Mouse (Mus musculus) forebrain, embryonic 13.5 days (tissue): Measurements from ENCODE around the gene Kif5a. TPM values are rescaled to one million over a fixed set of nuclear protein-coding genes. Genes with fewer than 3 reads are reported as not detected.
"Not testable (repeated sequence)": the region's sequence is repeated elsewhere in the genome, so short reads cannot be mapped to it uniquely, and the experiment has no call there.

Source experiments
- ATAC-seq: fragments of 200-750 bp; cut with Nextera tagmentation; 2 replicates; pipeline ENCODE4 v1.8.0; 2017
- H3K27ac ChIP-seq: fragments of 300-500 bp; sonication (generic); 2 replicates; pipeline ENCODE4 v1.5.1; 2015; ENCODE audit warnings: inconsistent platforms, mild to moderate bottlenecking, moderate library complexity
- H3K27me3 ChIP-seq: fragments of 300-500 bp; sonication (generic); 2 replicates; pipeline ENCODE4 v1.6.1; 2015; ENCODE audit warnings: mild to moderate bottlenecking, inconsistent platforms
- H3K36me3 ChIP-seq: fragments of 300-500 bp; sonication (generic); 2 replicates; pipeline ENCODE4 v1.6.1; 2015; ENCODE audit warnings: mild to moderate bottlenecking, inconsistent platforms; ENCODE audit not compliant: poor library complexity, severe bottlenecking
- H3K4me1 ChIP-seq: fragments of 300-500 bp; sonication (generic); 2 replicates; pipeline ENCODE4 v1.6.1; 2015; ENCODE audit warnings: inconsistent platforms
- H3K4me2 ChIP-seq: fragments of 300-500 bp; sonication (generic); 2 replicates; pipeline ENCODE4 v1.6.1; 2015; ENCODE audit warnings: inconsistent platforms, mild to moderate bottlenecking, moderate library complexity
- H3K4me3 ChIP-seq: fragments of 300-500 bp; sonication (generic); 2 replicates; pipeline ENCODE4 v1.5.1; 2015; ENCODE audit warnings: mild to moderate bottlenecking, inconsistent platforms
- H3K9ac ChIP-seq: fragments of 300-500 bp; sonication (generic); 2 replicates; pipeline ENCODE4 v1.6.1; 2015; ENCODE audit warnings: mild to moderate bottlenecking, inconsistent platforms
- H3K9me3 ChIP-seq: fragments of 300-500 bp; sonication (generic); replicated peaks from 2 replicates; pipeline ENCODE4 v1.6.1; 2016; ENCODE audit warnings: inconsistent platforms
- WGBS: fragments of 180-500 bp; shearing (Covaris S2); methylation state at CpG from one replicate; pipeline ENCODE4 v1.1.7; 2015; 5-methylcytosine and 5-hydroxymethylcytosine counted together
- polyA plus RNA-seq: library from polyadenylated mRNA; unstranded; fragments of >200 nt; fragmentation: Nextera tagmentation; extraction: Ambion mirVana; gene quantifications from 2 replicates; pipeline ENCODE4 v1.2.1, GENCODE M21; 2015

Kif5a gene
- polyA plus RNA-seq, 1 experiment from 2014 or later: 45.4 TPM

DNA sequence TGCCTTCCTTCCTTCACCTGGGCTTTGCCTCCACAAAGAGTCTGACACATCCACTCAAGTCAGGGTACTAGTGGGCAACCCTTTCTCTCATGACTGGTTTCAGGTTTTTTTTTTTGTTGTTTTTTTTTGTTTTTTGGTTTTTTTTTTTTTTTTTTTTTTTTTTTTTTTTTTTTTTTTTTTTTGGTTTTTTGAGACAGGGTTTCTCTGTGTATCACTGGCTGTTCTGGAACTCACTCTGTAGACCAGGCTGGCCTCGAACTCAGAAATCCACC lies 71.2 kb downstream of the Kif5a start:
- H3K9ac ChIP-seq, H3K27ac ChIP-seq, H3K4me2 ChIP-seq, ATAC-seq, H3K4me3 ChIP-seq, H3K27me3 ChIP-seq, H3K9me3 ChIP-seq: not testable (repeated sequence)
- Histone ChIP-seq H3K36me3 (peaks cover 31% of the 10 kb centered on the region), H3K4me1 (peaks cover 51% of the 10 kb centered on the region)
- 96% methylated on average over 1 of the region's 1 CpGs for WGBS

GRCm38 (mm10) chr10:127191191-127192056 lies 71.7 kb downstream of the Kif5a start:
- no peaks in the 10 kb centered on the region for H3K27me3 ChIP-seq
- H3K4me1 ChIP-seq: peaks cover 48% of the 10 kb centered on the region
- H3K27ac ChIP-seq: no peak overlapping the region
- H3K9me3 ChIP-seq: no peaks in the 10 kb centered on the region
- 76% methylated on average over 19 of the region's 19 CpGs for WGBS
- H3K9ac ChIP-seq: no peak overlapping the region
- no peak overlapping the region for H3K4me3 ChIP-seq
- no peak for ATAC-seq
- H3K4me2 ChIP-seq: no peak overlapping the region
- H3K36me3 ChIP-seq: peaks cover 35% of the 10 kb centered on the region

GRCm38 (mm10) chr10:127190398-127191190 lies 72.6 kb downstream of the Kif5a start:
- Histone ChIP-seq H3K9me3 (no peaks in the 10 kb centered on the region), H3K4me3 (no peak overlapping the region), H3K36me3 (peaks cover 35% of the 10 kb centered on the region), H3K4me1 (peaks cover 44% of the 10 kb centered on the region), H3K27me3 (no peaks in the 10 kb centered on the region), H3K27ac (peak overlapping the region; percentile 90; the same call in 1 of the 2 replicates), H3K9ac (no peak overlapping the region), H3K4me2 (peak overlapping the region; percentile 96)
- no peak for ATAC-seq
- 36% methylated on average over 14 of the region's 14 CpGs for WGBS

GRCm38 (mm10) chr10:127189651-127190381 lies 73.3 kb downstream of the Kif5a start, which contains the start of gene Arhgef25:
Arhgef25 (minus strand) TSS chr10:127190083.
- no peaks in the 10 kb centered on the region for H3K27me3 ChIP-seq
- ATAC-seq: no peak
- H3K4me2 ChIP-seq: peak within 1 kb of the TSS; percentile 96
- H3K27ac ChIP-seq: peak within 1 kb of the TSS; percentile 90
- H3K36me3 ChIP-seq: peaks cover 35% of the 10 kb centered on the region
- peak within 1 kb of the TSS; percentile 84 for H3K9ac ChIP-seq
- no peaks in the 10 kb centered on the region for H3K9me3 ChIP-seq
- H3K4me3 ChIP-seq: peak within 1 kb of the TSS; percentile 71
- WGBS: 1% methylated on average over 35 of the region's 35 CpGs
- H3K4me1 ChIP-seq: peaks cover 42% of the 10 kb centered on the region

- Histone ChIP-seq H3K4me3 (peak overlapping the region; percentile 71), H3K4me1 (peaks cover 41% of the 10 kb centered on the region)
- under 1% methylated on average over 26 of the region's 26 CpGs for WGBS
These were observed 74.0 kb downstream of the Kif5a start for GRCm38 (mm10) chr10:127189116-127189650.

DNA sequence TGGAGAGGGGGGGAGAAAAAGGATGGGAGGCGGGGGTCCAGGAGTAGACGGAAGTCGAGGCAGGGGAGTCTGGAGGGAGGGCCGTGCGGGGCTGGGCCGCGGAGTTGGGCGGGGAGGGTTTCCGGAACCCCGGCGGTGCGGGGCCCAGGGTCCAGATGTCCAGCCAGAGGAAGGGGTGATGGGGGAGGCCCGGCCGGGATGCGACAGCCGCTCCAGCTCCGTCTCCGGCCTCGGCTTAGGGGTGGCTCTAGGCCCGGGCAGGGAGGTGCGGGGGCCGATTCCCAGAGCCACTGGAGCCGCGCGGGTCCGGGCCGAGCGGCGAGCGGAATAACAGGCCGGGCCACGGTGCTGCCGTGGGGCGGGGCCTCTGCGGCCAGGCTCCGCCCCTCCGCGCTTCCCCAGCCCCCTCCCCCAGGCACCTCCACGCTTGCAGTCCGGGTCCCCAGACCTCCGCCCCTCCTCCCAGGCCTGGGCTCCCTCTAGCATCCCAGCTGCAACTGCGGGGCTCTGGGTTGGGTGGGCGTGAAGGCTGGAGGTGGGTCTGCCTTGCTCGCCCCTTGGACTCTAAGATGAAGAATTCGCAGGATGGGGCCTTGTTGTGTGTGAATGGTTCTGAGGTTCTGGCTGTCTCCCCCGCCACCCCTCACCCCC lies 74.6 kb downstream of the Kif5a start:
- peaks cover 47% of the 10 kb centered on the region for H3K4me1 ChIP-seq
- peak overlapping the region; percentile 96 for H3K4me2 ChIP-seq
- whole genome bisulfite sequencing: under 1% methylated on average over 26 of the region's 46 CpGs
- peak; percentile 79 for ATAC-seq
- peaks cover 35% of the 10 kb centered on the region for H3K36me3 ChIP-seq
- no peaks in the 10 kb centered on the region for H3K27me3 ChIP-seq
- H3K9me3 ChIP-seq: no peaks in the 10 kb centered on the region
- peak overlapping the region; percentile 71 for H3K4me3 ChIP-seq
- H3K9ac ChIP-seq: peak overlapping the region; percentile 84
- H3K27ac ChIP-seq: peak overlapping the region; percentile 90

More at GRCm38 (mm10) chr10:127189116-127189650, 74.0 kb downstream of the Kif5a start:
- Histone ChIP-seq H3K9me3 (no peaks in the 10 kb centered on the region), H3K27me3 (no peaks in the 10 kb centered on the region), H3K4me2 (peak overlapping the region; percentile 96), H3K27ac (peak overlapping the region; percentile 90), H3K36me3 (peaks cover 35% of the 10 kb centered on the region), H3K9ac (peak overlapping the region; percentile 84)
- ATAC-seq: peak; percentile 23

DNA sequence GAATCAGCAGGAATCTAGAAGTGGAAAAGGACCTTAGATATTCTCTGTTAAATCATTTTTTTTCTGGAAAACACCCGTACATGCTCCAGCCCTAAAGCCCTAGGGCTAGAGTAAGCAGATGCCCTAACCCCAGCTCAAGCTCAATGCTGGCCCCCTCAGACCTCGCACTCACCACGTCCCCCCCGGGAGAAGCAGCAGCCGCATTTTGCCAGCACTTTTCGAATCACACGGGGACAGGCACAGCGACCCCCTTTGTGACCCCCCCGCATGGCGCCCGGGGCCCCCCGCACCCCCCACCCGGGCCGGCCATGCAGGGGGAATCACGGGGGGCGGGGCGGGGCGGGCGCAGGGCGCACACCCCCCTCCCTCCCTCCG lies 75.1 kb downstream of the Kif5a start:
- peaks cover 33% of the 10 kb centered on the region for H3K36me3 ChIP-seq
- H3K4me3 ChIP-seq: peak overlapping the region; percentile 71
- peak overlapping the region; percentile 96 for H3K4me2 ChIP-seq
- peaks cover 48% of the 10 kb centered on the region for H3K4me1 ChIP-seq
- H3K9ac ChIP-seq: peak overlapping the region; percentile 84
- under 1% methylated on average over 15 of the region's 21 CpGs for WGBS
- no peaks in the 10 kb centered on the region for H3K27me3 ChIP-seq
- no peaks in the 10 kb centered on the region for H3K9me3 ChIP-seq
- ATAC-seq: no peak
- H3K27ac ChIP-seq: peak overlapping the region; percentile 90

GRCm38 (mm10) chr10:127187371-127188078 lies 75.6 kb downstream of the Kif5a start:
- peak overlapping the region; percentile 71 for H3K4me3 ChIP-seq
- H3K27ac ChIP-seq: peak overlapping the region; percentile 90
- 29% methylated on average over 10 of the region's 10 CpGs for WGBS
- peak; percentile 36 for ATAC-seq
- H3K4me1 ChIP-seq: peaks cover 48% of the 10 kb centered on the region
- no peaks in the 10 kb centered on the region for H3K9me3 ChIP-seq
- peak overlapping the region; percentile 84 for H3K9ac ChIP-seq
- H3K27me3 ChIP-seq: 0 out of 2 replicates have a peak, but pooled peaks cover 3% of the 10 kb centered on the region
- H3K36me3 ChIP-seq: peaks cover 27% of the 10 kb centered on the region
- H3K4me2 ChIP-seq: peak overlapping the region; percentile 96

GRCm38 (mm10) chr10:127186451-127186850 lies 76.7 kb downstream of the Kif5a start:
- peaks cover 48% of the 10 kb centered on the region for H3K4me1 ChIP-seq

DNA sequence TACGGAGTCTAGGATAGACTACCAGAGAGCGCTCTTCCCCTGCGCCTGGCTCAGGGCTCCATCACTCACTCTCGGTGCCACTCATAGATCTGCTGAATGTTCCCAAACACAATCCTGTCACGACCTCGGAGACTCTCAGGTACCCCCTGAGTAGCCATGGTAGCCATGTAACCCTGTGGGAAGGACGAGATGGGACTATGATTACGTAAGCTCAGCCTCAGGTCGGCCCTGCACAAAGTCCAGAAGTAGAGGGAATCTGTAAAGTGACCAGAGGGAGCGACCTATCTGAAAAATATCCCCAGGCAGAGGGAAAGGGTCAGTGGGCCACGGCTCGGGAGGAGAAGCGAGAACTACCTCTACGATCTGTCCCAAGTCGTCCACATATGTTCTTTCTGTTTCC lies 77.6 kb downstream of the Kif5a start:
- H3K4me1 ChIP-seq: peaks cover 48% of the 10 kb centered on the region
- H3K9ac ChIP-seq: no peak overlapping the region
- 84% methylated on average over 15 of the region's 15 CpGs for WGBS
- H3K27me3 ChIP-seq: peaks cover 19% of the 10 kb centered on the region
- ATAC-seq: no peak
- H3K27ac ChIP-seq: no peak overlapping the region
- H3K9me3 ChIP-seq: no peaks in the 10 kb centered on the region
- H3K36me3 ChIP-seq: peaks cover 9% of the 10 kb centered on the region; the same call in 1 of the 2 replicates
- H3K4me2 ChIP-seq: no peak overlapping the region
- H3K4me3 ChIP-seq: no peak overlapping the region

More at GRCm38 (mm10) chr10:127186451-127186850, 76.7 kb downstream of the Kif5a start:
- peak overlapping the region; percentile 96; the same call in 1 of the 2 replicates for H3K4me2 ChIP-seq
- H3K4me3 ChIP-seq: no peak overlapping the region
- ATAC-seq: no peak
- H3K27ac ChIP-seq: no peak overlapping the region
- 83% methylated on average over 1 of the region's 1 CpGs for WGBS
- peaks cover 10% of the 10 kb centered on the region for H3K27me3 ChIP-seq
- H3K9me3 ChIP-seq: no peaks in the 10 kb centered on the region
- peaks cover 19% of the 10 kb centered on the region for H3K36me3 ChIP-seq
- no peak overlapping the region for H3K9ac ChIP-seq
